ENCODE assay signal across 13 mouse cellular contexts in the genomic region with DNA sequence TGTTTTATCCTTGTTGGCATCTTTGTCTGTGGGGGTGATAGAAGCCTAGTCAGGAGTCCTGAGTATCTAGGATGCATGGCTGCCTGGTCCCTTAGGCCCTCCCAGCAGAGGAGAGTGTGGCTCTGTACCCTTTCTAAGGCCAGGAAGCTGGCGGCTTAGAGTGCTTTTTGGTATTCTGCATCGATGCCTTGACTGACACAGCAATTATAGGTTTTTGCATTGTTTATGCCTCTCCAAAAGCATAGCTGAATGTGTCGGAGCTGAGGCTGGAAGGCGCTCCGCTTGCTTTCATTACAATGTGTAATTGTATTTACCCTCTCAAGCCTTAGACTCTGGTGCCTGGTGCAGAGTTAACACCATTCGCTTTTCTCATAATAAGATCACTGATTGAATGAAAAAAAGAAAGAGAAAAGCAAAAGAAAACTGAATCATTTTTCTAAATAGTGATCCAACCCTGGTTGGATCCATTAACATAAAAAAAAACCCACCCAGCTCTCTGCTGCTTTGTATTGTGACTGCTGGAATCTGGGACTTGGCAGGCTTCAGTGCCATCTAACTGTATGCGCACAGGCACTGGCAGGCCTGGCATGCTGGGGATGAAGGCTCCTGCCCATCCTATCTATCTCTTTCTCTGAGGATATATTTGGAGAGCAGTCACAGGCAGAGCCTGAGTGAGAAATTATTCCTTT.
A peak's percentile ranks its signal among the peaks of the same experiment; 100 is the strongest.
DNase-seq lines count a peak whose midpoint lies in the region; ATAC-seq lines count a peak whose summit lies in the region.
"Had no signal": no experiment of that assay in that cellular context is flagged by ENCODE, and none has a peak within 500 bp of the region (broad histone marks: within the 10 kb centered on the region; RNA-seq: fewer than 3 reads in every experiment).

No protein-coding gene starts in this region.

- WGBS in forebrain, embryonic 13.5 days = 30% methylated on average over 7 of the region's 7 CpGs

- no peaks in the 10 kb centered on the region for H3K9me3 ChIP-seq in forebrain, embryonic 13.5 days (replicated peaks)
- H3K9me3 ChIP-seq: embryonic facial prominence, embryonic 10.5 days; liver, embryonic 15.5 days had no signal

- H3K4me1 ChIP-seq in forebrain, embryonic 13.5 days = peaks cover 10% of the 10 kb centered on the region; the same call in 1 of the 2 replicates
- H3K4me1 ChIP-seq: embryonic facial prominence, embryonic 10.5 days; liver, embryonic 15.5 days had no signal

- H3K4me2 ChIP-seq in forebrain, embryonic 13.5 days = no peak overlapping the region
- H3K4me2 ChIP-seq: liver, embryonic 15.5 days had no signal

- peak; percentile 6 for DNase-seq in layer of hippocampus, adult 11-12 months (ENCODE audit: low spot score)
- DNase-seq in layer of hippocampus, adult 9-10 months (ENCODE audit: low spot score) = no peak
- DNase-seq in layer of hippocampus, adult 9-11 months = peak; percentile 23
- peak; percentile 35 to 44 for DNase-seq in right cerebral cortex, postnatal 10 days (ENCODE audit: low spot score in 2 of 2)
- no peak for DNase-seq in ovary, postnatal 14 days (ENCODE audit: low spot score)
- DNase-seq in adrenal gland, postnatal 36 days = no peak
- DNase-seq: heart, adult 18-20 months; heart, postnatal 4 days; thymus, postnatal 14 days had no signal

- no peaks in the 10 kb centered on the region for H3K27me3 ChIP-seq in forebrain, embryonic 13.5 days
- H3K27me3 ChIP-seq: liver, embryonic 15.5 days had no signal

- H3K9ac ChIP-seq in forebrain, embryonic 13.5 days = no peak overlapping the region
- H3K9ac ChIP-seq: liver, embryonic 15.5 days had no signal

- H3K27ac ChIP-seq in forebrain, embryonic 13.5 days = peak overlapping the region; percentile 35; the same call in 1 of the 2 replicates
- H3K27ac ChIP-seq: embryonic facial prominence, embryonic 10.5 days; kidney, postnatal 0 days; liver, embryonic 15.5 days had no signal

- H3K36me3 ChIP-seq in forebrain, embryonic 13.5 days (ENCODE audit: poor library complexity, severe bottlenecking) = no peaks in the 10 kb centered on the region
- H3K36me3 ChIP-seq: embryonic facial prominence, embryonic 10.5 days; liver, embryonic 15.5 days had no signal

- ATAC-seq in forebrain, embryonic 13.5 days = peak; percentile 68

- H3K4me3 ChIP-seq in forebrain, embryonic 13.5 days = no peak overlapping the region
- H3K4me3 ChIP-seq: embryonic facial prominence, embryonic 10.5 days; liver, embryonic 15.5 days had no signal

Comparison
In these comparisons a context has a peak if more than half of its experiments do, and no peak if none do; other contexts are left out.
1. DNase-seq: peak in layer of hippocampus, adult 11-12 months (single experiment), layer of hippocampus, adult 9-11 months (single experiment) and right cerebral cortex, postnatal 10 days (2 of 2); none in layer of hippocampus, adult 9-10 months (single experiment), ovary, postnatal 14 days (single experiment) and adrenal gland, postnatal 36 days (0 of 2).